Mouse (Mus musculus): ENCODE measurements around the gene Etfrf1. TPM values are rescaled to one million over a fixed set of nuclear protein-coding genes. Genes with fewer than 3 reads are reported as not detected.

The Etfrf1 gene
- polyA plus RNA-seq, 1 experiment from 2014 or later = 71.3 TPM

- no peaks in the 10 kb centered on the region for H3K27me3 ChIP-seq
- ATAC-seq (peak; percentile 89), DNase-seq (ENCODE audit: low read depth, low spot score) (peak; percentile 24)
- in situ Hi-C loops (cut with MboI; ENCODE audit: low pct_unique_long_range_greater_than_20kb) = no loop called here
- ChIA-PET POLR2A (no interaction called here), CTCF (interaction anchor here (5.0 kb wide), 1 partner anchor 91 kb away, joined by 17 read pairs; no protein-coding TSS in a partner anchor)
- TF ChIP-seq CTCF (IDR thresholded peaks at IDR 0.05) = no peak
Observed at GRCm38 (mm10) chr6:145250185-145250791, 39.4 kb downstream of the Etfrf1 start, which contains the start of gene Kras. Gene Kras, minus strand, starts transcription at chr6:145250239.

- in situ Hi-C loops (cut with MboI; ENCODE audit: low pct_unique_long_range_greater_than_20kb) = no loop called here
- no peaks in the 10 kb centered on the region for H3K27me3 ChIP-seq
- POLR2A ChIA-PET = no interaction called here
- no peak for TF ChIP-seq CTCF (IDR thresholded peaks at IDR 0.05)
- ATAC-seq (no peak), DNase-seq (ENCODE audit: low read depth, low spot score) (no peak)
- CTCF ChIA-PET = interaction anchor here (5.0 kb wide), 1 partner anchor 90 kb away, joined by 17 read pairs; no protein-coding TSS in a partner anchor
Observed at GRCm38 (mm10) chr6:145250820-145251219, 39.9 kb downstream of the Etfrf1 start.

- H3K27me3 ChIP-seq = no peaks in the 10 kb centered on the region
- no peak for ATAC-seq
- CTCF ChIA-PET = interaction anchor here (2.3 kb wide), 1 partner anchor 10 kb away, joined by 6 read pairs; no protein-coding TSS in a partner anchor
- in situ Hi-C loops (cut with MboI; ENCODE audit: low pct_unique_long_range_greater_than_20kb) = no loop called here
- TF ChIP-seq CTCF (IDR thresholded peaks at IDR 0.05) = no peak
- POLR2A ChIA-PET = no interaction called here
- no peak for DNase-seq (ENCODE audit: low read depth, low spot score)
Observed at GRCm38 (mm10) chr6:145255952-145256700, 45.2 kb downstream of the Etfrf1 start.

- TF ChIP-seq CTCF (IDR thresholded peaks at IDR 0.05) = no peak
- no peaks in the 10 kb centered on the region for H3K27me3 ChIP-seq
- in situ Hi-C loops (cut with MboI; ENCODE audit: low pct_unique_long_range_greater_than_20kb) = no loop called here
- POLR2A ChIA-PET = no interaction called here
- CTCF ChIA-PET = interaction anchor here (2.3 kb wide), 1 partner anchor 10 kb away, joined by 6 read pairs; no protein-coding TSS in a partner anchor
- ATAC-seq (no peak), DNase-seq (ENCODE audit: low read depth, low spot score) (no peak)
Observed at GRCm38 (mm10) chr6:145256701-145257073, 45.8 kb downstream of the Etfrf1 start.

GRCm38 (mm10) chr6:145262314-145262713, 51.4 kb downstream of the Etfrf1 start:
- ATAC-seq (no peak), DNase-seq (ENCODE audit: low read depth, low spot score) (no peak)
- CTCF ChIA-PET = no interaction called here
- in situ Hi-C loops (cut with MboI; ENCODE audit: low pct_unique_long_range_greater_than_20kb) = no loop called here
- POLR2A ChIA-PET = no interaction called here
- peaks cover 3% of the 10 kb centered on the region for H3K27me3 ChIP-seq
- TF ChIP-seq CTCF (IDR thresholded peaks at IDR 0.05) = no peak

Other genes with a start within 250 kb of the Etfrf1 start
- gene Bcat1, start 134.9 kb upstream of the Etfrf1 start, polyA plus RNA-seq (2021) = 57.1 TPM
- 0.04 TPM for gene Lrmp, start 95.5 kb upstream of the Etfrf1 start, polyA plus RNA-seq (2021)
- gene Casc1, start 129 bp upstream of the Etfrf1 start, polyA plus RNA-seq (2021) = 3.0 TPM
- 59.2 TPM for gene Kras, start 39.1 kb downstream of the Etfrf1 start, polyA plus RNA-seq (2021)

Data from Patski (cell line).